Mouse (Mus musculus): ENCODE data around the gene Rerg. TPM values are rescaled to one million over a fixed set of nuclear protein-coding genes. Genes with fewer than 3 reads are reported as not detected.

Rerg gene
- polyA plus RNA-seq, 1 experiment from 2014 or later, result 2.4 TPM

DNA sequence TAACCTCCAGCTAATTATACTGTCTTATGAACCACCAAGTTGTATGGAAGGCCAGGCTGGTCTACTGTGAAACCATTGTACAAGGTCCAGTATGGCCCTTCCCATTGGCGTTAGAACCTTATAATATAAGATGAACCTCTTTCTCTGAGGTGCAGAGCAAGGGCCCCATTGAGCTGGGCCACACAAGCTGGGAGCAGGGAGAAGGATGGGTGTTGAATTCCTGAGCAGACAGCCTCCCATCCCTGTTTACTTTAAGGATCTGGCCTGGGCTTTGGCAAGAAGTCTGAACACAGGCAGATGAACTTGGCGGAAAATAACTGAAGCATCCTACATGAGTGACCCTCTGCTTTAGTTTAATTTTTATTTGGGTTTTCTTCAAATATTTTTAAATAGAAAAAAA lies 75.8 kb downstream of the Rerg start:
- H3K4me1 ChIP-seq, result no peaks in the 10 kb centered on the region
- no peaks in the 10 kb centered on the region for H3K27me3 ChIP-seq (replicated peaks)
- H3K9ac ChIP-seq, result no peak overlapping the region
- H3K36me3 ChIP-seq, result no peaks in the 10 kb centered on the region
- no peak for ATAC-seq (ENCODE audit: low FRiP score, low read depth)
- H3K4me2 ChIP-seq (replicated peaks), result no peak overlapping the region
- H3K27ac ChIP-seq, result no peak overlapping the region
- no peak overlapping the region for H3K4me3 ChIP-seq
- 87% methylated on average over 2 of the region's 2 CpGs for WGBS
- H3K9me3 ChIP-seq, result 0 out of 2 replicates have a peak, but pooled peaks cover 7% of the 10 kb centered on the region

DNA sequence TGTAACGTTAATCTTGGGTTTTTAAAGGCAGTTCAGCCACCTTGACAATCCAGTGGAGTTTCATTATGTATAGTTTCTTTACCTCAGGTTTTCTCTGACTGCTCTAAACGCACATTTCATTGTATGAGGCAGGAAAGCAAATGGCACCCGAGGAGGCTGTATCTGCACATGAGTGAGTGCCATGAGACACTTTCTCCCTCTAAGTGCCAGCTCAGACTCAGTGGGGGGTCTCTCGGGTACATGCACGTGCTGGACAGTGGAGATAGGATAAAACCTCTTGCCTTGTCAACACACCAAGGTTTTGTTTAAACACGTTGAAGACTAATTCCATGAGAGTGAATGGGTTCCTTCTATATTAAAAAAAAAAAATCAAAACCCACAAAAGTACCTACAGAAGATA lies 81.8 kb downstream of the Rerg start:
- no peak overlapping the region for H3K9ac ChIP-seq
- H3K27ac ChIP-seq, result no peak overlapping the region
- H3K36me3 ChIP-seq, result no peaks in the 10 kb centered on the region
- 0 out of 2 replicates have a peak, but pooled peaks cover 7% of the 10 kb centered on the region for H3K9me3 ChIP-seq
- H3K4me1 ChIP-seq, result no peaks in the 10 kb centered on the region
- no peak overlapping the region for H3K4me2 ChIP-seq (replicated peaks)
- H3K27me3 ChIP-seq (replicated peaks), result no peaks in the 10 kb centered on the region
- ATAC-seq (ENCODE audit: low FRiP score, low read depth), result no peak
- no peak overlapping the region for H3K4me3 ChIP-seq
- WGBS, result 81% methylated on average over 6 of the region's 6 CpGs

DNA sequence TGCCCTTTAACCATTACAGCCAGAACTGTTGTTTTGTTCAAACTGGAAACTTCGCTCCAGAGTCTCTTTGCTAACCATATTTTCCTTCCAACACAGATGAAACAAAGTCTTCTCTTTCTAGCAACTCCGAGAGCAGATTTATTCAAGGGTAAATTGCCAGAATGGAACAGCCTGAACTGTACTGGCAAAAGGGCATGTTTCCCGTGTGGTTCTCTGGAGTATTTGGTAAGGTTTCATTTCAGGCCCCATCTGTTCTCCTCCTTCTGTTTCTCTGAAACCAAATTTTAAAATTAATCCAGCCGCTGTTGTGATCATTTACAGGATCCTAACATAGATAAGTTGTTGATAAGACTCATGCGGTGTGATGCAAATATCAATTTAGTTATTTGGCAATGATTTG lies 82.3 kb downstream of the Rerg start:
- H3K36me3 ChIP-seq, result no peaks in the 10 kb centered on the region
- WGBS, result 84% methylated on average over 5 of the region's 5 CpGs

DNA sequence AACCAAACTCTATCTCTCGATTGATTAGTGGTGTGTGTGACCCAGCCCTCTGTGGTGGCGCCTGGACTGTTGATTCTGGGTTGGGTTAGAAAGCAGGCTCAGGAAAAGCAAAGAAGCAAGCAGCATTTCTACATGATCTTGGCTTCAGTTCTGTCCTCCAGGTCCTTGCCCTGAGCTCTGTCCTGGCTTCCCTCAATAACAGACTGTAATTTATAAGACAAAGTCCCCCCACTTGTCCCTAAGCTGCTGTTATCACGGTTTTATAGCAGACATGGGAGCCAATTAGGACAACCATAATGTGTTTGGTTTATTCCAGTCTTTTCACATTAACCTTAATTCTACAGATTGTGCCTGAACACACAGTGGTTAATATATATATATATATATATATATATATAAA lies 82.8 kb downstream of the Rerg start:
- no peaks in the 10 kb centered on the region for H3K27me3 ChIP-seq (replicated peaks)
- 80% methylated on average over 3 of the region's 3 CpGs for WGBS
- ATAC-seq (ENCODE audit: low FRiP score, low read depth), result no peak

More for the DNA sequence above, 82.3 kb downstream of the Rerg start:
- Histone ChIP-seq H3K4me2 (replicated peaks) (no peak overlapping the region), H3K4me1 (no peaks in the 10 kb centered on the region), H3K27ac (no peak overlapping the region), H3K9me3 (0 out of 2 replicates have a peak, but pooled peaks cover 7% of the 10 kb centered on the region), H3K9ac (no peak overlapping the region), H3K4me3 (no peak overlapping the region), H3K27me3 (replicated peaks) (no peaks in the 10 kb centered on the region)
- no peak for ATAC-seq (ENCODE audit: low FRiP score, low read depth)

DNA sequence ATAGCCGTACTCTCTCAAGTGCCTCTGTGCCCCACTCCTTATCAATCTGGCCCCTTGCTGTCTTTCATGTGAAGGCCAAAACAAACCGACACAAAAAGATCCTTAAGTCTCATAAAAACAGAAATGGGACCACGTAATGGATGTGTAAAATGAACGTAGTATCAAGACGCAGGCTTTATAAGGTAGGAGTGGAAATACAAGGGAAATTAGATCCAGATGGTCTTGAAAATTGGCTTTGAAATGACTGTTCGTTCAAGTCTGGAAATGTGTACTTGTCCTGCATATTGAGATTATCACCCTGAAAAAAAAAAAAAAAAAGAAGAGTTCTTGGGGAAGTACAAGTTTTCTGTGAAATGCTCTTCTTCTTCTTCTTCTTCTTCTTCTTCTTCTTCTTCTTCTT lies 90.6 kb downstream of the Rerg start:
- no peaks in the 10 kb centered on the region for H3K4me1 ChIP-seq
- no peaks in the 10 kb centered on the region for H3K36me3 ChIP-seq
- no peak overlapping the region for H3K27ac ChIP-seq
- H3K4me2 ChIP-seq (replicated peaks), result no peak overlapping the region
- WGBS, result 87% methylated on average over 6 of the region's 6 CpGs
- no peak for ATAC-seq (ENCODE audit: low FRiP score, low read depth)
- H3K9me3 ChIP-seq, result no peaks in the 10 kb centered on the region
- H3K9ac ChIP-seq, result no peak overlapping the region
- no peaks in the 10 kb centered on the region for H3K27me3 ChIP-seq (replicated peaks)
- no peak overlapping the region for H3K4me3 ChIP-seq

More for the DNA sequence above, 82.8 kb downstream of the Rerg start:
- no peak overlapping the region for H3K4me2 ChIP-seq (replicated peaks)
- no peak overlapping the region for H3K9ac ChIP-seq
- H3K4me3 ChIP-seq, result no peak overlapping the region
- 0 out of 2 replicates have a peak, but pooled peaks cover 7% of the 10 kb centered on the region for H3K9me3 ChIP-seq
- H3K36me3 ChIP-seq, result no peaks in the 10 kb centered on the region
- no peaks in the 10 kb centered on the region for H3K4me1 ChIP-seq
- no peak overlapping the region for H3K27ac ChIP-seq

DNA sequence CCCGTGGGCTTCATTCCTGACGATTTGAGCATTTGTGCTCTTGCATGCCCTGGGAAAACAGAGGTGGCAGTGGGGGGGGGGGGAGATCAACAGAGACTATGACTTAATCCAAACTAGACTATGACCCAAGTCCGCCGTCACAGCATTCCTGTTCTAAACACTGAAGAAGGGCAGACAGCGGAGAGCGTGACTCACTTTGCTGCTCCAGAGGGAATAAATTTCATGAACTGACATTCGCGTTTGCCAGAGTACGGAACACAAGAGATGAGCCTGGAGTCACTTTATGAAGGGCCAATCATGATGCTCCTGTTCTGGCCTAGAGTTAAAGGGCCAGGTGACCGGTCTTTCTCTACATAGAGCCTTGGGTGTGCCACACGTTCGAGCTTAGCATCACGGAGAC lies 93.6 kb downstream of the Rerg start:
- WGBS, result 87% methylated on average over 13 of the region's 13 CpGs
- no peak overlapping the region for H3K9ac ChIP-seq
- no peak for ATAC-seq (ENCODE audit: low FRiP score, low read depth)
- H3K36me3 ChIP-seq, result no peaks in the 10 kb centered on the region
- no peaks in the 10 kb centered on the region for H3K27me3 ChIP-seq (replicated peaks)
- no peak overlapping the region for H3K27ac ChIP-seq
- H3K9me3 ChIP-seq, result no peaks in the 10 kb centered on the region
- no peak overlapping the region for H3K4me3 ChIP-seq
- H3K4me2 ChIP-seq (replicated peaks), result no peak overlapping the region
- no peaks in the 10 kb centered on the region for H3K4me1 ChIP-seq

DNA sequence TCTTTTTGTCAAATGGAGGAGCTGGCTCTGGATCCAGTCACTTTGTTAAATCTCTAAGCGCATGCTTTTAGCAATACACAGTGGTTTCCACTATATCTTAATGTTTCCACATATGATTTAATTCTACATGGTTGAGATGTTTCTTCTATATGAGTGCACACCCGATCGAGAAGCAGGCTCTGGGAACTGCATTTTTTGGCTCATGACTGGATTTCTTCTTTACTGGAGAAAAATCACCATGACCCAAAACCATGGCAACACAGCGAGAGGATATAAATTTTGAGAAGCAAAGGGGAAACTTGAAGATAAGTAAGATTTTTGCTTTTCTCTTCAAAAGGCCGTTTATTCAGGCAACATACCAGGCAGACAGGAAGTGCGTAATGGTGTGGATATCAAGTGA lies 94.1 kb downstream of the Rerg start:
- no peak overlapping the region for H3K9ac ChIP-seq
- no peaks in the 10 kb centered on the region for H3K27me3 ChIP-seq (replicated peaks)
- H3K4me3 ChIP-seq, result no peak overlapping the region
- H3K27ac ChIP-seq, result no peak overlapping the region
- no peak for ATAC-seq (ENCODE audit: low FRiP score, low read depth)
- no peak overlapping the region for H3K4me2 ChIP-seq (replicated peaks)
- H3K36me3 ChIP-seq, result no peaks in the 10 kb centered on the region
- 80% methylated on average over 6 of the region's 6 CpGs for WGBS
- no peaks in the 10 kb centered on the region for H3K4me1 ChIP-seq
- H3K9me3 ChIP-seq, result no peaks in the 10 kb centered on the region

DNA sequence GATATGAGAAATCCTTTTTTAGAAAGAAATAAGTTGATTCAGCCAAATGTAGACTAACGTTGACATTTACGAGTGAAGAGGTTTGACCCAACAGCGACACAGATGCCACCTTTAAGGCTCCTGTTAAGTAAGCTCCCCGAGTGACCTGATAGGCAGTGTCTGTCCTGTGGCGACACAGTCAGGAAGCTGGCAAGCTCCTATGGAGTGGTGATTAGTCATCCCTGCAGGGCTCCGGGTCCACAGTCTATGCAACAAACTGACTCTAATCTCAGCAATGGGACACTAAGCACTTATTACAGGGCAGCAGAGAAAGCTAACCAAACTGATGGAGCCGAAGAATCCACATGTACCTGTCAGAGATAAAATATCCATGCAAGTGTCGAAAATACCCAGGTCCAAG lies 98.0 kb downstream of the Rerg start:
- ATAC-seq (ENCODE audit: low FRiP score, low read depth), result no peak
- Histone ChIP-seq H3K9me3 (no peaks in the 10 kb centered on the region), H3K9ac (no peak overlapping the region), H3K4me2 (replicated peaks) (no peak overlapping the region), H3K27me3 (replicated peaks) (no peaks in the 10 kb centered on the region), H3K4me1 (no peaks in the 10 kb centered on the region), H3K4me3 (no peak overlapping the region), H3K36me3 (no peaks in the 10 kb centered on the region), H3K27ac (no peak overlapping the region)
- WGBS, result 69% methylated on average over 8 of the region's 8 CpGs

DNA sequence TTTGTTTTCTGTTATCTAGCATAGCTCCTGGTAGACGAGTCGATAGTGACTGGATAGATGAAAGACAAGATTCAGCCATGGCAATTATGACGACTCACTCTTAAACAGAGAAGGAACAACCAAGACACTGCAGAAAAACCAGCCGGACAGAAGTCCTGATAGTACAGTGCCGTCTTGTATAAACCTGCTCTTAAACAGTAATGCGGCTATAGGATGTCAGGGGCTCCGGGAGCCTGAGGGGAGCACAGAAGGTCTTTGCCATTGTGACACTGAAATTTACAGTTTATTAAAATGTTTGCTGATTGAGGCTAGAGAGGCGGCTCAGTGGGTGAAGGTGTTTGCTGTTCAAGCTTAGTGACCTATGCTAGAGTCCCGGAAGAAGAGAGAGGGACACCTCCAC lies 98.8 kb downstream of the Rerg start:
- no peak overlapping the region for H3K27ac ChIP-seq
- H3K9ac ChIP-seq, result no peak overlapping the region
- 90% methylated on average over 9 of the region's 9 CpGs for WGBS
- H3K4me2 ChIP-seq (replicated peaks), result no peak overlapping the region
- H3K4me3 ChIP-seq, result no peak overlapping the region
- no peaks in the 10 kb centered on the region for H3K4me1 ChIP-seq
- no peaks in the 10 kb centered on the region for H3K9me3 ChIP-seq
- H3K27me3 ChIP-seq (replicated peaks), result no peaks in the 10 kb centered on the region
- no peaks in the 10 kb centered on the region for H3K36me3 ChIP-seq
- ATAC-seq (ENCODE audit: low FRiP score, low read depth), result no peak

DNA sequence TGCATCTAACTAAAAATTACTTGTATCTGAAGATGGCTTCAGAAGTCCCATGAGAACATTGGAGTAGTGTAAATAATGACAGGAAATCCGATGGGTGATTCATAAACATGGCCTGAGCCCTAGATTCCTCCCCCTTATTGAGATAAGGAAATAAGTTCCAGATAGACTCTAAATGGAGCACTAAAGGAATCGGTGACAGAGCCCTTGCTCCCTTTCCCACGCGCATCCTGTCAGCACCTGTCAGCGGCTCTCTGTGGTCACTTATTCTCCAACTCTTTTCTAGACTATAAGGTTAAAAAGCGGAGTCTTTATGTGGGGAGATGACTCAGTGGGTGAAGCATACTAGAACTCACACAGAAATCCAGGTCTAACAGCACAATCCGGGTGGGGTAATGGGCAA lies 104.8 kb downstream of the Rerg start:
- 92% methylated on average over 7 of the region's 7 CpGs for WGBS

DNA sequence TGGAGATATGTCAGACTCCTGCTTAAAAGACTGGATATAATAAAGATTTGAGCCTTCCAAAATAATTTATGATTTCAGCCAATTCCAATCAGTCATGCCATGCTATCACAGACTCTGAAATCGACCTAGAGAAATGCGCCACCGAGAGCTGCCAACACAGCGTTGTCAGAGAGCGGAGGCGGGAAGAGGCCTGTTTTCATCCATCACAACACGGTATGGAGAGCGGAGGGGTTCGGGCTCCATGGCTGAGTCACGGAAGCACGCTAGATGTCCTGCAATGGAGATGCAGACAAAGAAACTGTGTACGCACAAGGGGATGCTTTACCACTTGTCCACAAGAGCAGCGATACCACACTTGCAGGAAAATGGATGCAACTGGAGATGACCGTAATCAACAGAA lies 105.5 kb downstream of the Rerg start:
- Histone ChIP-seq H3K4me2 (replicated peaks) (no peak overlapping the region), H3K9me3 (no peaks in the 10 kb centered on the region), H3K4me1 (peaks cover 3% of the 10 kb centered on the region), H3K27ac (no peak overlapping the region), H3K27me3 (replicated peaks) (no peaks in the 10 kb centered on the region), H3K4me3 (no peak overlapping the region), H3K36me3 (no peaks in the 10 kb centered on the region), H3K9ac (no peak overlapping the region)
- WGBS, result 90% methylated on average over 14 of the region's 14 CpGs
- no peak for ATAC-seq (ENCODE audit: low FRiP score, low read depth)

More for the DNA sequence above, 104.8 kb downstream of the Rerg start:
- Histone ChIP-seq H3K9ac (no peak overlapping the region), H3K4me2 (replicated peaks) (no peak overlapping the region), H3K27me3 (replicated peaks) (no peaks in the 10 kb centered on the region), H3K9me3 (no peaks in the 10 kb centered on the region), H3K27ac (no peak overlapping the region), H3K4me3 (no peak overlapping the region), H3K4me1 (peaks cover 3% of the 10 kb centered on the region), H3K36me3 (no peaks in the 10 kb centered on the region)
- ATAC-seq (ENCODE audit: low FRiP score, low read depth), result no peak

DNA sequence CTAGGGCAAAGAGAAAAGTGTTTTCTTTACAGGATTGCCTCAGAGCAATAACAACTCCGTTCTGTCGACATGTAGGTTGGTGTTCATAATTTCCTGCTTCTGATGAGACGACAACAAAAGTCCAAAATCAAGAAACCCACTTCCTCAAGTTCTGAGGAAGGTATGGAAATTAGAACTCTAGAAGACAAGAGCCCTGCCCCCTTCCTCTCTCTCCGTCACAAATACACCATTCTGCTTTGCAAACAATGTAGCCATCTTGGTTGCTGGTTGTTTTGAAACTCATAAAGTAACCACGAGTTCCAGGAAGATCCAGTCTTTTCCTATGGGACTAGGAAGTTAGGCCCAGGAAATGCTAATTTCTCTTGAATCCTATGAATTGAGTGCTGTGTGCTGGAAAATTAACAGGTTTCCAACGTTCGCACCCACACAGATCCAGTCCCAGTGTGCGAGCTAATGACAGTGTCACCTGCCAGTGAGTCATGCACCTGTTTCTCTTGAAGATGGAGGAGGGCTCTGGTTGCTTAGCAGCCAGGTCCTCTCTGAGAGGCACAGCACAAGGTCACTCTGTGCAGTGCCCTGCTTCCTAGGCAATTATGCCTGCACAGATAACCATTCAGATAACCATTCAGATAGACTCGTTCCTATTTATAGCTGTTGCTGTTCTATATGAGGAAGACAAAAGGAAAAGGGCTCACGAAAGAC lies 106.9 kb downstream of the Rerg start:
- Histone ChIP-seq H3K4me1 (peaks cover 3% of the 10 kb centered on the region), H3K9me3 (no peaks in the 10 kb centered on the region), H3K9ac (no peak overlapping the region), H3K36me3 (no peaks in the 10 kb centered on the region), H3K27me3 (replicated peaks) (no peaks in the 10 kb centered on the region), H3K27ac (no peak overlapping the region), H3K4me2 (replicated peaks) (no peak overlapping the region), H3K4me3 (no peak overlapping the region)
- no peak for ATAC-seq (ENCODE audit: low FRiP score, low read depth)
- WGBS, result 71% methylated on average over 10 of the region's 10 CpGs

DNA sequence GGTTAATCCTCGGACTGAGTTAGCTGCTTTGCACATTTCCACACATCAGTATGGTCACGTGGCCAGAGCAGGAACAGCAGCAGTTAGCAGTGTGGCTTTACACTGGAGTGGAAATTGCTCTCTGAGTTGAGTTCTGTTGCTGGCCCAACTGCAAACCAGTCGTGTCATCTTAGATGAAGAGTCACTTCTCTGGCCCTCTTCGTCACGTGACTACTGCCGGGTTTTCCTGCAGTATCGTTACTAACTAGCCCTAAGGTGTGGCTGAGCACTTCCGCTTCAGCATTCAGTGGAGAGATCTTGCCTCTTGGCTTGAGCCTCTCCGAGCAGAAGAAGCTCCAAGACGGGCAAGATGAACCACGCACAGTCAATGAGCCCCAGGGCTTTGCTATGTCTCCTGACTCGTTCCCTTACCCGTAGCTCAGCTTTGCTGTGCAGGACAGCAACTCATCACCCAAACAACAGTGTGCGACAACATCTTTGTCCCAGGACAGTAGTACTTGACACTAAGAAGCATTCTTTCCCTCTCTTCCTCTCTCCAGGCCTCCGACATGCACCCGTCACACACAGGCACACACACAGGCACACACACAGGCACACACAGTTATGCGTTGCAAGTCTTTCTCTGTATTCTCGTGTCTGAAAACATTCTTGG lies 108.3 kb downstream of the Rerg start:
- Histone ChIP-seq H3K4me2 (replicated peaks) (no peak overlapping the region), H3K4me3 (no peak overlapping the region), H3K4me1 (peaks cover 3% of the 10 kb centered on the region), H3K9me3 (no peaks in the 10 kb centered on the region), H3K36me3 (no peaks in the 10 kb centered on the region), H3K27ac (no peak overlapping the region), H3K9ac (no peak overlapping the region), H3K27me3 (replicated peaks) (no peaks in the 10 kb centered on the region)
- ATAC-seq (ENCODE audit: low FRiP score, low read depth), result no peak
- 89% methylated on average over 18 of the region's 18 CpGs for WGBS
